Mouse (Mus musculus) liver, postnatal 0 days (tissue): ENCODE results near the gene Appbp2.

ENCODE experiments used
- CTCF ChIP-seq: sonication (generic); IDR thresholded peaks from 2 replicates; pipeline ENCODE4 v1.5.1; 2016; ENCODE audit warnings: antibody characterized with exemption, low read depth
- EP300 ChIP-seq: IDR thresholded peaks from 2 replicates; pipeline ENCODE4 v1.6.1; 2016; ENCODE audit warnings: antibody characterized with exemption, low read depth, mild to moderate bottlenecking

GRCm38 (mm10) chr11:85182617-85183283, 52.2 kb downstream of the Appbp2 start:
- TF ChIP-seq CTCF, result peak; percentile 91
- TF ChIP-seq EP300, result no peak
